Mouse (Mus musculus) ES-Bruce4 (cell line): ENCODE data around the gene Slc9a6. TPM values are rescaled to one million over a fixed set of nuclear protein-coding genes. Genes with fewer than 3 reads are reported as not detected.

Experiments used
- H3K27ac ChIP-seq: 2 replicates; pipeline ENCODE4 v1.5.1; 2012; ENCODE audit warnings: low read length, inconsistent platforms; ENCODE audit not compliant: insufficient read depth
- H3K27me3 ChIP-seq: 2 replicates; pipeline ENCODE4 v1.6.1; 2012; ENCODE audit warnings: mild to moderate bottlenecking, low read length, inconsistent platforms; ENCODE audit not compliant: control insufficient read depth, poor library complexity, insufficient read depth, severe bottlenecking
- H3K36me3 ChIP-seq: 2 replicates; pipeline ENCODE4 v1.6.1; 2012; ENCODE audit warnings: inconsistent platforms, mild to moderate bottlenecking, low read length, moderate library complexity; ENCODE audit not compliant: control insufficient read depth, poor library complexity, insufficient read depth, severe bottlenecking
- H3K4me1 ChIP-seq: one replicate; pipeline ENCODE4 v1.8.1; 2011; ENCODE audit warnings: low read length; ENCODE audit not compliant: control insufficient read depth, insufficient read depth
- H3K4me3 ChIP-seq: 2 replicates; pipeline ENCODE4 v1.5.1; 2011; ENCODE audit warnings: low read depth, mild to moderate bottlenecking, low read length
- H3K9ac ChIP-seq: 2 replicates; pipeline ENCODE4 v1.6.1; 2012; ENCODE audit warnings: low read depth, mild to moderate bottlenecking, inconsistent platforms; ENCODE audit not compliant: poor library complexity, severe bottlenecking
- H3K9me3 ChIP-seq: replicated peaks from 2 replicates; pipeline ENCODE4 v1.6.1; 2012; ENCODE audit warnings: mild to moderate bottlenecking, low read length, inconsistent platforms; ENCODE audit not compliant: control insufficient read depth, poor library complexity, insufficient read depth, severe bottlenecking
- CTCF ChIP-seq: IDR thresholded peaks from one replicate; pipeline ENCODE4 v1.8.1; 2011; ENCODE audit warnings: low read depth, low read length
- EP300 ChIP-seq: IDR thresholded peaks from 2 replicates; pipeline ENCODE4 v1.6.1; 2011; ENCODE audit warnings: low read depth, low read length; ENCODE audit not compliant: insufficient read depth
- POLR2A ChIP-seq: IDR thresholded peaks from one replicate; pipeline ENCODE4 v1.8.1; 2011; ENCODE audit warnings: low read length; ENCODE audit not compliant: insufficient read depth
- polyA plus RNA-seq: library from polyadenylated mRNA; stranded (reverse); fragments of >200 nt; gene quantifications from 2 replicates; pipeline ENCODE4 v1.2.4, GENCODE M21; 2011; ENCODE audit warnings: low read depth; ENCODE audit not compliant: missing spikeins, insufficient read depth, insufficient read length

Gene Slc9a6
- polyA plus RNA-seq, 1 experiment: 9.9 TPM

- TF ChIP-seq EP300 (no peak), POLR2A (no peak), CTCF (no peak)
- Histone ChIP-seq H3K36me3 (no peaks in the 10 kb centered on the region), H3K27ac (no peak overlapping the region), H3K9me3 (no peaks in the 10 kb centered on the region), H3K4me3 (no peak overlapping the region), H3K4me1 (no peaks in the 10 kb centered on the region), H3K27me3 (no peaks in the 10 kb centered on the region), H3K9ac (no peak overlapping the region)
These were observed 83.0 kb downstream of the Slc9a6 start for GRCm38 (mm10) chrX:56692554-56692953.

- H3K9me3 ChIP-seq: no peaks in the 10 kb centered on the region
- no peaks in the 10 kb centered on the region for H3K4me1 ChIP-seq
- H3K4me3 ChIP-seq: no peak overlapping the region
- no peak overlapping the region for H3K9ac ChIP-seq
- H3K27ac ChIP-seq: no peak overlapping the region
- no peaks in the 10 kb centered on the region for H3K27me3 ChIP-seq
- no peaks in the 10 kb centered on the region for H3K36me3 ChIP-seq
- no peak for TF ChIP-seq EP300
- TF ChIP-seq CTCF: no peak
- no peak for TF ChIP-seq POLR2A
These were observed 85.0 kb downstream of the Slc9a6 start for GRCm38 (mm10) chrX:56694539-56694938.

GRCm38 (mm10) chrX:56697199-56697780 lies 87.7 kb downstream of the Slc9a6 start:
- no peaks in the 10 kb centered on the region for H3K4me1 ChIP-seq
- TF ChIP-seq POLR2A: no peak
- no peak for TF ChIP-seq EP300
- TF ChIP-seq CTCF: no peak
- H3K4me3 ChIP-seq: no peak overlapping the region
- no peaks in the 10 kb centered on the region for H3K9me3 ChIP-seq
- H3K36me3 ChIP-seq: no peaks in the 10 kb centered on the region
- no peak overlapping the region for H3K27ac ChIP-seq
- no peak overlapping the region for H3K9ac ChIP-seq
- no peaks in the 10 kb centered on the region for H3K27me3 ChIP-seq

GRCm38 (mm10) chrX:56697886-56698285 lies 88.3 kb downstream of the Slc9a6 start:
- Histone ChIP-seq H3K36me3 (no peaks in the 10 kb centered on the region), H3K9me3 (no peaks in the 10 kb centered on the region), H3K27ac (no peak overlapping the region), H3K9ac (no peak overlapping the region), H3K4me3 (no peak overlapping the region), H3K4me1 (no peaks in the 10 kb centered on the region), H3K27me3 (no peaks in the 10 kb centered on the region)
- TF ChIP-seq CTCF (no peak), POLR2A (no peak)

GRCm38 (mm10) chrX:56701261-56701660 lies 91.7 kb downstream of the Slc9a6 start:
- no peaks in the 10 kb centered on the region for H3K4me1 ChIP-seq
- TF ChIP-seq EP300: no peak
- no peak for TF ChIP-seq CTCF
- no peak for TF ChIP-seq POLR2A
- no peaks in the 10 kb centered on the region for H3K36me3 ChIP-seq
- no peaks in the 10 kb centered on the region for H3K27me3 ChIP-seq
- H3K9ac ChIP-seq: no peak overlapping the region
- no peak overlapping the region for H3K27ac ChIP-seq
- H3K9me3 ChIP-seq: no peaks in the 10 kb centered on the region
- H3K4me3 ChIP-seq: no peak overlapping the region

GRCm38 (mm10) chrX:56703965-56704562 lies 94.5 kb downstream of the Slc9a6 start:
- Histone ChIP-seq H3K4me3 (no peak overlapping the region), H3K27me3 (no peaks in the 10 kb centered on the region), H3K27ac (no peak overlapping the region), H3K9ac (no peak overlapping the region), H3K4me1 (no peaks in the 10 kb centered on the region), H3K36me3 (no peaks in the 10 kb centered on the region), H3K9me3 (no peaks in the 10 kb centered on the region)
- TF ChIP-seq POLR2A (no peak), CTCF (no peak), EP300 (no peak)
